In genomic region chr9:67769401-67769800, GRCm38 (mm10) we compare ENCODE assay signal across 37 mouse cellular contexts. TPM values are rescaled to one million over a fixed set of nuclear protein-coding genes. Genes with fewer than 3 reads are reported as not detected.
"Had no signal": no experiment of that assay in that cellular context is flagged by ENCODE, and none has a peak within 500 bp of the region (broad histone marks: within the 10 kb centered on the region; RNA-seq: fewer than 3 reads in every experiment).

No protein-coding gene starts in this region.

- H3K36me3 ChIP-seq: limb, embryonic 10.5 days; limb, embryonic 12.5 days; limb, embryonic 13.5 days; limb, embryonic 15.5 days; liver, embryonic 12.5 days; liver, embryonic 13.5 days; liver, embryonic 15.5 days; lung, embryonic 15.5 days; midbrain, embryonic 10.5 days; midbrain, embryonic 12.5 days; midbrain, embryonic 13.5 days; midbrain, embryonic 15.5 days; neural tube, embryonic 12.5 days had no signal

- H3K9ac ChIP-seq: limb, embryonic 12.5 days; limb, embryonic 13.5 days; limb, embryonic 15.5 days; liver, embryonic 12.5 days; liver, embryonic 13.5 days; liver, embryonic 14.5 days; liver, embryonic 15.5 days; liver, postnatal 0 days; lung, embryonic 14.5 days; lung, embryonic 15.5 days; midbrain, embryonic 12.5 days; midbrain, embryonic 13.5 days; midbrain, embryonic 15.5 days; neural tube, embryonic 12.5 days had no signal

- H3K4me1 ChIP-seq: limb, embryonic 12.5 days; limb, embryonic 13.5 days; limb, embryonic 15.5 days; liver, embryonic 12.5 days; liver, embryonic 13.5 days; liver, embryonic 15.5 days; megakaryocyte, embryonic 14.5 days; midbrain, embryonic 15.5 days; neural tube, embryonic 12.5 days had no signal

- H3K27me3 ChIP-seq: liver, embryonic 15.5 days; lung, embryonic 15.5 days; midbrain, embryonic 12.5 days; midbrain, embryonic 13.5 days; midbrain, embryonic 15.5 days; neural tube, embryonic 12.5 days had no signal

- H3K27ac ChIP-seq: limb, embryonic 10.5 days; limb, embryonic 12.5 days; limb, embryonic 13.5 days; limb, embryonic 15.5 days; liver, embryonic 12.5 days; liver, embryonic 13.5 days; liver, embryonic 14.5 days; liver, embryonic 15.5 days; macrophage; midbrain, embryonic 10.5 days; midbrain, embryonic 12.5 days; midbrain, embryonic 13.5 days; midbrain, embryonic 15.5 days; neural tube, embryonic 12.5 days had no signal

- DNase-seq: left cerebral cortex, postnatal 4 days; liver; liver, embryonic 13.5 days; liver, postnatal 0 days; lung, adult 18-20 months; lung, adult 2 months; lung, embryonic 14.5 days; lung, postnatal 10 days; lung, postnatal 14 days; lung, postnatal 36 days; lung, postnatal 4 days; midbrain, embryonic 14.5 days had no signal

- H3K9me3 ChIP-seq: limb, embryonic 10.5 days; limb, embryonic 12.5 days; limb, embryonic 13.5 days; limb, embryonic 15.5 days; liver, embryonic 12.5 days; liver, embryonic 13.5 days; liver, embryonic 15.5 days; lung, embryonic 15.5 days; midbrain, embryonic 10.5 days; midbrain, embryonic 12.5 days; midbrain, embryonic 13.5 days; midbrain, embryonic 15.5 days; neural tube, embryonic 12.5 days had no signal

- H3K4me3 ChIP-seq: limb, embryonic 10.5 days; limb, embryonic 12.5 days; limb, embryonic 13.5 days; limb, embryonic 15.5 days; liver, embryonic 12.5 days; liver, embryonic 13.5 days; liver, embryonic 15.5 days; lung, embryonic 15.5 days; megakaryocyte, embryonic 14.5 days; midbrain, embryonic 10.5 days; midbrain, embryonic 12.5 days; midbrain, embryonic 13.5 days; midbrain, embryonic 15.5 days; myocyte; neural tube, embryonic 12.5 days had no signal

RNA-seq across cellular contexts. Expression of gene C2cd4b, which starts 10.2 kb away (rescaled TPM):
- total RNA-seq: liver, adult 2 months; megakaryocyte progenitor cell, adult 5-6 weeks; megakaryocyte, adult 5-6 weeks; megakaryocyte-erythroid progenitor cell, adult 5-6 weeks; monocyte, adult 5-6 weeks had no signal
- polyA plus RNA-seq: limb, embryonic 11.5 days; liver, adult 2 months; liver, embryonic 11.5 days; liver, embryonic 13.5 days; liver, embryonic 14.5 days; liver, embryonic 15.5 days; liver, embryonic 16.5 days; liver, postnatal 0 days; macrophage; midbrain, embryonic 10.5 days; midbrain, embryonic 11.5 days; myocyte had no signal
